Mouse (Mus musculus) frontal cortex, postnatal 10 days (tissue): ENCODE data around the gene Rpap3.

Experiments used
- DNase-seq, 2 experiments: peaks; one replicate each; pipeline ENCODE4 v3.0.0; 2022; ENCODE audit warnings: low spot score in 2 of 2, mixed read lengths in 1 of 2

Rpap3 gene

DNA sequence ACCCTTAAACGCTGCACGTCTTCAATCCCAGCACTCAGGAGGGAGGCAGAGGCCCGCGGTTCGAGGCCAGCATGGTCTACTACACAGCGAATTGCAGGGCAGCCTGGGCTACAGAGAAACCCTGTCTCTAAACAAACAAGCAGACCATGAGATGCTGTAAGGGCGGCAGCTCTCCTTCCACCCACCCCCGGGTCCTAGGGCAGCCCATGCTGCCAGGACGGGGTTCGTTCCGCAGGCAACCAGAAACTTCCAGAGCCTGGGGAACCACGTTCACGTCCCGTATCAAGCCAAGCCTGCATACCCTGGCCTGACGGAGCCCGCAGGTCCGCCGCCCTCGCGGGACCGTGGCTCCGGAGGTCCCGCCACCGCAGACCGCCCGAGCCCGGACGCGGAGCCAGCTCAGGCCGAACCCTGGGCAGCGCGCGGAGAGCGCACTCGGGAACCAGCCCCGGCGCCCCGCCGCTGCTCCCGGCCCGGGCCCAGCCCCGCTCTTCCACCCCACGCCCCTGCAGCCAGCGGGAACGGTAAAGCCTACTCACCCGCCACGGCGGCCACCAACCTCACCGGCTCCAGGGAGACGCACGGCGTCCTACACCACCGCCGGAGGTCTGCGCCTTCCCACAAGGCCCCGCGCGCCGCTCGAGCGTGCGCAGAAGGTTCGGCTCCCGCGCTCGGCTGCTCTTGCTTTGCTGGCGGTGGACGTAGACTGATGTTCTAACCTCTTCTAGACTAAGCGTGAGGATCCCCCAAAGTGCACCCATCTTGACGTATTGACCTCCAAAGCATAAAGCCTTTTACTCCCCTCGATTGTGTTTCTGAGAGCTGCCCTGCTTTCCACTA, at the start of gene Rpap3:
Gene Rpap3, minus strand, starts transcription at position 615 of the 840 bp plus-strand sequence.
- DNase-seq: peak; percentile 54 to 83

DNA sequence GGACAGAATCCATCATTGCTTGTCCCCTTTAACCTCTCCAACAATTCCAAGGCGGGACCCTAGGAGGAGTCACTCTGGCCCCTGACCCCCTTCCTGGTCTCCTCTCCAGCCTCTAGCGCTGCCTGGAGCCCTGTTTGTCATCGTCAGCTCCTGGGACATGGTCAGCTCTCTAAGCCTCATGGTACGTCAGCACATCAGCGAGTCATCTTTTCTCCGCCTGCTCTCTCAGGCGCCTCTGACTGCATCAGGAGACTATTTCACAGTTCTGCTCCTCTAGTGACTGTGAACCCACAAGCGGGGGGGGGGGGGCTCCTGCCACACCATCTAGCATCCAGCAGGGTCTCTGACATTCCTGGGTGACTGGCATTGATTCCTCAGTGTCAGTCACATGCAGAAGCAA, 49.7 kb upstream of the Rpap3 start:
- no peak for DNase-seq

DNA sequence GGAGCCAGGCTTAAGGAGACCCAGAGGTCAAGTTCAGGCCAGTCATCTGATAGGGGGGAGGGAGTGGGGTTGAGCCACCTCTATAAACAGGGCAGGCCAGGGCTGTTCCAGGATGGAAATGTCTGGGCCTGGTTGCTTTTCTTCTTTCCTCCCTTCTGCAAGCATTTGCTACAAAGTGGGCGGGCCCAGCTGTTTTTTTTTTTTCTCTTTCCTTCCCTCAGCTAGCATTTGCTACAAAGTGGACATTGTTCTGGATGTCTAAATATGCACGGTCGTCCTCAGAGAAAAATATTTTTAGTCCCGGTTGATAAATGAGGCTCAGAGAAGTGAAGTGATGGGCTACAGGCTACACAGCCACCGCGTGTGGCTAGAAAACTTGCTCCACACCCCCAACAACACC, 48.9 kb upstream of the Rpap3 start:
- no peak for DNase-seq

DNA sequence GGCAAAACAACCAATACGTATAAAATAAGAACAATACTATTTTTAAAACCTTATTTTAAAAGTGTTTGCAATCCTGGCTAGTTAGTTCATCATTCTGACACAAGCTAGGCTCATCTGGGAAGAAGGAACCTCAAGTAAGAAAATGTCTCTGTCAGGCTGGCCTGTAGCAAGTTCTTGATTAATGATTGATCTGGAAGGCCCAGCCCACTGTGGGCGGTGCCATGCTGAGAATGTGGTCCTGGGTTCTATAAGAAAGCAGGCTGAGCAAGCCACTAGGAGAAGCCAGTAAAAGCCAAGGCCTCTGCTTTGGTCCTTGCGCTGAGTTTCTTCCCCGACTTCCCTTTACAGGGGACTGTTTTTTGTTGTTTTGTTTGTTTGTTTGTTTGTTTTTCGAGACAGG, 46.9 kb upstream of the Rpap3 start:
- DNase-seq: no peak

DNA sequence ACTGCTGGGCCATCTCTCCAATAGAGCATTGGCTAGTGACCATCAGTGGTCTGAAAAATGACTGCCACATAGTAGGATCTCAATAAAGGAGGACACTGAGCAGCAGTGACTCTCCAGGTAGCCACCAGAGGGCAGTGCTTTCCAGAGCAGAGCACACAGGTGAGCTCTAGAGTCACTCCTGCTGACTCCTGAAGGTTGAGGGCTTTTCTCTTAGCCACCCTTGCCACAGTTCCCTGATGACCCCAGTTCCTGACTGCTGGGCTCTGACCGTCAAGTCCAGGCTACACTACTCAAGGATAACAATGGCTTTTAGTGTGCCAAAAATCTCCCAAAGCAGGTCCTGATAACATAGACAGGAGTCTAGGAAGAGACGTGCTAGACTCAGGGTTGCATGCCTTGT, 46.1 kb upstream of the Rpap3 start:
- no peak for DNase-seq

DNA sequence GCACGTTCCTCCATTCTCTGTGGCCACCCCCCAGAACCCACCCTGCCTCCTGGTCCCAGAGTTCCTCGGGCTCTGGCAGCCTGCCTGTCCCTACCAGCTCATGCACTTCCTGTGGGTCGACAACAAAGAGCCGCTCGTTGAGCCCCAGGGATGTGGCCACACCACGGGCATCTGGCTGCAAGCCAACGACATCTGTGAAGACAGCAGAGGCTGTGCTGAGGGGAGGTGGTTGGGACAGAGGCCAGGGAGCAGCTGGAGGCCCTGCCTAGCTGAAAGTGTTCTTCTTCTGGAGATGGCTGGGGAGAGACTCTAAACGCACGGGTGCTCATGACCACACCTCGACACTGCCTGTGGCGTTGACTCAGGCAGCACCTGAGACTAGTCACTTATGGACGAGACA, 45.1 kb upstream of the Rpap3 start:
- DNase-seq: peak; percentile 87 to 91

DNA sequence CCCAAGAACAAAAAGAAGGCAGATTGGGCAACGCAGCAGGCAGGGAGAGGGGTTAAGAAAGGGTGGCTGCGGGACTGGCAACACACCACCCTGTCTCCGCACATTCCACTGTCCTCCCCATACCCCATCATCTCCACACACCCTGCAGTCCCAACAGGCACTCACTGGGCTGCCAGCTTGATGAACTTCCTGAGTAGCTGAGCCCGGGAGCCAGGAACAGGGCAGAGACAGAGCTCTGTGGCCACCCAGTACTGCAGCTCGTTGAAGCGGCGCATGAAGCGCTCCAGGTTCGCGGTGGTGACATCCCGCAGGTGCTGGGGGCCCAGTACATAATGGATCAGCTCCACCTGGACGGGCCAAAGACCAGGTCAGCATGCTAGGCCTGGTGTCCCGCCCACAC, 44.2 kb upstream of the Rpap3 start:
- no peak for DNase-seq

DNA sequence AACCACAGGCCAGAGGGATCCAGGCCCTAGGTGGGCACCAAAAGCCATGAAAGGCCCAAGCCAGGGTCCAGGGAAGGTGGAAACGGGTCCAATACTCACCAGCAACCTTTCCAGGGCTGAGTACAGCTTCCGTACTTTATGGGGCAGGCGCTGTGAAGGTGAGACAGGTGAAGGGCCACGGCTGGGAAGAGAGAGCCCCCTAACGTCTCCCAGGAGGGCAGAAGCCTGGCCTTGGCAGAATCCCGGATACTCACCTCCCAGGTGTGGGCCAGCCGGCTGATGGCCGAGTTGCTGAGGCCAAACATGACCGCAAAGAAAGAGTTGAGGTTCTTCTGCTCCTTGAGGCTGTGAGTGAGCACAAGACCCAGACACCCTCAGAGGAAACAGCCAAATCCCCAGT, 43.8 kb upstream of the Rpap3 start:
- DNase-seq: no peak

DNA sequence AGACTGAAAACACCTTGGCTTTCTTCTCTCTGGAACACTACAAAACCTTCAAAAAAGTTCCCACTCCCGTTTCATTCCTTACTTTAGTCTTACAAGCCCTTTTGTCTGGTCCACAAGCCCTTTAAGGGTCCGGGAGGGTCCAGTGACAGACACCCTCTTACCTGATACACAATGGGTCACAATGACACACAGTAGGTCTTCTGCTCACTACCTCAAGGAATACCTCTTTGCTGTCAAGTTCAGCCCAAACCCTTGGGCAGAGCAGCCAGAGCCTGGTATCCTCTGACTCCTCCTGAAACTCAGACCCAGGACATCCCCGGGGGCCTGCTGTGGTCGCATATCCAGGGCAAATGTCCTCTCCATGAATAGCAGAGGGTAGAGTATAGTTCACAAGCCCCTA, 43.3 kb upstream of the Rpap3 start:
- no peak for DNase-seq

DNA sequence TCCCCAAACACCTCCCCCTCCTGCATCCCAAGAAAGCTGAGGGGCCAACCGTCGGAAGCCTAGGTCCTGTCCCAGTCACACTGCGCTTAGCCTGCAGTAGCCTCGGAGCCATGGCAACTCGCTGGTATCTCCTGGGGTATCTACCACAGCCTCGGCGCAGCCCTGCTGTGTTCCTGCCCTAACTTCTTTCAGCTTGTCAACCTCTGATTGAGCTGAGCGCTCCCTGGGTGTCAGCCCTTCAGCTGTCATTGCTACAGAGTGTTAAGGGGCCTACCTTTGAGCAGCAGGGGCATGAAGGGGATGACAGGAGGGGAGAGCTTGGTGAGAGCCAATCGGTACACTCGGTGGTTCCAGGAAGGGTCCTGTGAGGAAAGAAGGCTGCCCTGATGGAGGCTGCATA, 42.7 kb upstream of the Rpap3 start:
- DNase-seq: no peak

DNA sequence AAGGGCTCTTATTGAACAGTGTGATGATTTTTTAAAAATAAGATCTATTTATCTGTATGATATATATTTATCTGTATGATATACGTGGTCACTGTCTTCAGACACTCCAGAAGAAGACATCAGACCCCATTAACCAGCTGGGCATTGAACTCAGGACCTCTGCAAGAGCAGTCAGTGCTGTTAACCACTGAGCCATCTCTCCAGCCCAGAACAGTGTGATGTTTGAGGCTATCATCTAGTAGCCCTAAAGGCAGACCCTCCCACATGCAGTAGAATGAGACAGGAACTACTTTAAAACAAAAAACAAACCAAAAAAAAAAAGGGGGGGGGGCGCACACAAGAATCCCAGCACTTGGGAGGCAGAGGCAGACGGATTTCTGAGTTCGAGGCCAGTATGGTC, 41.9 kb upstream of the Rpap3 start:
- DNase-seq: no peak

DNA sequence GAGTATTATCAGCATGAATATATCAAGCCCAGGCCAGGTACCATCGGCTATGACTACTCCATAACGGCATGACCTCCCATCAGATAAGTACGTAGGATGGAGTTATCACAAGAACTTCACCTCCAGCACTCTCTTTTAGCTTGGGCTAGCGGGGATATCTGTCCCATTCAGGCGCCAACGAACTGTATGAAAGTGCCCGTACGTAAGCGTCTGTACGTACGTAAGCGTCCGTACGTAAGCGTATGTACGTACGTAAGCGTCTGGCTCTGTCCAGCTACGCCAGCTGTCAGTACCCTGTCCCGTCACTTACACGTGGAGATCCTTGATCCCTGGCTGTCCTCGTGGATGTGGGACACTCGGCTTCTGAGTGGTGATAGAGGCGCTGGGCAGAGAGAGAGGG, 41.1 kb upstream of the Rpap3 start:
- no peak for DNase-seq

DNA sequence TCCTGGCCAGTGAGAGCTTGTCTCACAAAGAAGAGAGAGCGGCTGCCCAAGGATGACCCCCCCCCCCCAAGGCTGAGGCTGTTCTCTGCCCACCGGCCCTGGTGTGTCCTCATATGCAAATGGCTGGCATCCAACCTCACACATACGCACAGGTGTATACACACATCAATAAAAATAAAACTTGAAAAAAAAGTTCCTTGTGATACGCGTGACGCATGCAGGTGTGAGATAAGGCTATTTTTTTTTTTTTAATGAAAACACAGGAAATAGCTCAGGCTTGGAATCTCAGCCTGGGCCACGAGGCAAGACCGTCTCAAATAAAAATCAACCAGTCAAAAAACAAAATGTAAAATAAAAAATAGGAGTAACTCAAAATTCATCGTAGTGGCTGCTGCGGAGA, 40.7 kb upstream of the Rpap3 start:
- no peak for DNase-seq

DNA sequence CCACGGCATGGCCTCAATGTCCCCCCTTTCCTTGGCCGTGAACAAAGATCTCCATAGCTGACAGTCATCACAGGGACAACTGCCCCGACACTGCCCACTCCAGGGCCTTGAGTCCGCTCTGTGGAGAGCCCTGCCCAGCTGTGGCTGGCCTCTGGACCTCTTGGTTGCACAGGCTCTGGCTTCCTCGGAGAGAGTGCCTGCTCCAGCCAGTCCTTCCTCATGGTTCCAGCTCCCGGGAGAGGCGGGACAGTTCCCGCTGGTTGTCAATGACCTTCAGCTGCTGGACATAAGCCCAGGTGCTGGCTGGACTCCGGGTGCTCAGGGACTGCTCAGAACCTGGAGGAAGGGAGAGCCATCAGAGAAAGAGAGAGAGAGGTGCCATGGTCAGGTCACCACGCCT, 39.7 kb upstream of the Rpap3 start:
- no peak for DNase-seq

DNA sequence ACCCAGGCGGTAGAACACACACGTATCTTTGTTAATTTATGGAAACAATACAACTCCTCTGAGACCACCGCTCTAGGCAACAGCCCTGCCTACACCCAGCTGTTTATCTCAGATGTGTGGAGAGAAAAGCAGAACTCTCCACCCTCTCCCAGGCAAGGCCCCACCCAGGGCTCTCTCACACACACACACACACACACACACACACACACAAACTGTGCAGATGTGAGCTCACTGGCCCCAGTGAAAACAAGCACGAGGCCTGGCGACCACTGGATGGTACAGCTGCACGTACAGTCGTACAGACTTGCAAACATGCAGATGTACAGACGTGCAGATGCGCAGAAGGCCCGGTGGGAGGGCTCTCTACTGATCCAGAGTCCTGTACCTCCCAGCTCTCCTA, 39.3 kb upstream of the Rpap3 start:
- DNase-seq: no peak

DNA sequence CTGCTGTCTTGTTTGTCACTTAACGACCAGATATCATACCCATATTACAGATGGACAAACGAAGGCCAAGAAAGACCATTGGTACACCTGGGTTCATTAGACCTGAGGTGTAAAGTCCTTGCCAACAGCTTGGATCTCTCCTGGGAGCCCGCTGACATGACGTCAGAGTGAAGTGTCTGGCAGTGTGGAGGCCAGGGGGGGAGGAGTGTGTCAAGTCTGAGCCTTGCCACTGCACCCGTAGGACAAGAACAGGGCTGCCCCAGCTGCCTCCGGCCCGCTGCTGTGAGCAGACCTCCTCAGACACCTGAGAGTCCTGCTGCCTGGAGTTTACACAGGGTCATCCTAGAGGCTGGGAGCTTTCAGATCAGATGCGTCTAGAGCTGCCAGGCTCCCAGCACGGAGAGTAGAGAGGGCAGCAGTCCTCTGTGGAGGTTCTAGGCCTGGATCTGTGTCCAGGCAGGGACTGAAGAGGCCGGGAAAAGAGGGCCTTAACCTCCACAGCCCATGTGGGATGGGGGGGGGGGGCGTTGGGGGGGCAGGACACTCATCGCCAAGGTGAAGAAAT, 38.4 kb upstream of the Rpap3 start:
- DNase-seq: no peak

DNA sequence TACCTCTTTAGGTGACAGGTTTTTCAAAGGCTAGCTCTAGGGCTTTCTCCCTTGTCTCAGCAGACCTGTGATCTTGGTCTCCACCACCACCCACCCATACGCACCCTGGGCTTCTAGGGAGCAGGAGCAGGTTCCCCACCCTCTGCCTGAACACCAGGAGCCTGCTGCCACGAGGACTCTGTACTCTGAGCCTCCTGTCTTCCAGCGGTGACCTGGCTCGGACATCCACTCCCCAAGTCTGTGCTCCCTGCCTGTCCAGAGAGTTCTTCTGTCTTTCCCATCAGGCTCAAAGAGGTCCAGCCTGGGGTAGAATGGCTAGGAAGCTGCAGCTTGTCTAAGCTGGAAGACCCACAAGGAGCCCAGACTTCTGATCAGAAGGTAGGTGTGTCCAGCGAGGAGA, 37.6 kb upstream of the Rpap3 start:
- DNase-seq: no peak

DNA sequence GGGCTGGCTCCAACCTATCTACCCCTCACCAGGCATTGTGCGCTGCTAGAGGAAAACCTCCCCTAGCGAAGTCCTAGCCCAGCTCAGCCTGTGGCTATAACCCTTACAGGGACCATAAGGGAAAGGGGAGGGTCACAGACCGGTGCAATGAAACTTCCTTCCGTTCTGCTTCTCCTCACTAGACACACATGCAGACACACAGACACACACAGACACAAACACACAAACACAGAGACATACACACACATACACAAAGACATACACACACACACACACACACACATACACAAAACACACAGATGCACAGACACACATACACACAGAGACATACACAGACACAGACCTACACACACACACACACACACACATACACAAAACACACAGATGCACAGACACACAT, 37.0 kb upstream of the Rpap3 start:
- no peak for DNase-seq

DNA sequence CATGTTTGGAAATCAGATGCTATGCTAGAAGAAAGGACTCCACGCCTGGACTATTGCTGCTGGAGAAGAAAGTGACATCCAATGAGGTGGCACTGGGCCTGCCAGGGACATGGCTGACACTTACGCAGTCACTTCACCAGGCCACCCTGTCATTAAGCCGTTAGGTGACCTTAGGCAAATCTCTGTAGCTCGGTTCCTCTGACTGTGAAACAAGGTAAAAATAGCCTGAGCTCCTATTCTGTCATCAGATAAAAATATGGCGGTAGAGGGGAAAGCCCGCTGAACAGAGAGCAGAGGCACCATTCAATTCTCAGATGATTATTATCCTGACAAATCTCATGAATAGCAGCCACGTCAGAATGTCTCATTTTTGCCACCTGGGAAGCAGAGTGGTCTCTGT, 36.4 kb upstream of the Rpap3 start:
- DNase-seq: no peak

DNA sequence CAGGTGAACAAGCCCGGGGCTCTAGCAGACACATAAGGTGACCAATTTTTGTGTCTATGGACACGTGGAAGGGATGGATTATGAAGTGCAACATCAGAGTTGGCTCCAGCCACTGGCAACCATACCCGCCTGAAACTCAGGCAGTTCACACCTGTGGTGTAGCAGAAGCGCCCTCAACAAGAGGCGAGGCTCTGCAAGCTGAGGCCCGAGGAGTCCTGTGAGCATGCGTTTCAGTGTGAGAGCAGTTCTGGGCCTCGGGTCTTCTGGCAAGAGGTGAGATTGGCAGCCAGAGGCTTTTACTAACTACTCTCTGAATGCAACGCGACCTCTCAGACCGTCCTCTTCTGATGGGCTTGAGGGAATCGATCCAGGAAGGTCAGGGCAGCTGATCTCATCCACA, 36.0 kb upstream of the Rpap3 start:
- DNase-seq: no peak

DNA sequence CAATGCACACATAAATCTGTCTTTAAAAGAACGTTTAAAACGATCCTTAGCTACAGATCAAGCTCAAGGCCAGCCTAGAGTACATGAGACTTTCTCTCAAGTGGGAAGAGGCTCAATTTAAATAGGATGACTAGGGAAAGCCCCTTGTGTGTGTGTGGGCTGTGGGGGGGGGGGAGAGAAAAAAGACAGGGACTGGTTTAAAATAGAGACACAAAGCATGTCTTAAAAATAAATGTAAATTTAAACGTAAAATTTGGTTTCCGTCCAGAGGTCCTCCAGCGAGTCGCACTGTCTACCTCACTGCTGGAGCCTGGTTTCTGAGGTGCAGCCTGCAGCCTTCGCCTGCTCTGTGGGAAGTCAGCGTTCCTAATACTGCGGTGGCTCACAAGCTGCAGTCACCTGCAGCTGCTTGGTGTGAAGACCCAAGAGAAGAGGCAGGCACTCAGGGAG, 34.7 kb upstream of the Rpap3 start:
- no peak for DNase-seq

DNA sequence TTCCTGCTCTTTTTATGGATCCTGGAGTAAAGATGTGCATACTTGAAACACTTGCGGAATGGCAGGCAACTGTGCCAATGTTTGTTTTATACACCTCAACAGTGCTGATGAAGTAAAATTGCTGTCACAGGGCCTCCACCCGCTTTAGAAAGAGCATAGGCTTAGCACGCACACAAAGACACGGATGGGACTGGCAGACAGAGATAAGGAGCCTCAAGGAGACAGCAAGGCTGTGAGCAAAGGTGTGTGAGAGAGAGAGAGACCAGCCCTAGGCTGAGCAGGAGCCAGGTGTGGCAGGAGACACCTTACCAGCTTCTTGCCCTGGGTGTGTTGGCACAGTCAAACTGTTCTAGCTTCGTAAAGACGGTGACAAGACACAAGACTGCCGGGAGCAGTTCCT, 33.3 kb upstream of the Rpap3 start:
- no peak for DNase-seq

DNA sequence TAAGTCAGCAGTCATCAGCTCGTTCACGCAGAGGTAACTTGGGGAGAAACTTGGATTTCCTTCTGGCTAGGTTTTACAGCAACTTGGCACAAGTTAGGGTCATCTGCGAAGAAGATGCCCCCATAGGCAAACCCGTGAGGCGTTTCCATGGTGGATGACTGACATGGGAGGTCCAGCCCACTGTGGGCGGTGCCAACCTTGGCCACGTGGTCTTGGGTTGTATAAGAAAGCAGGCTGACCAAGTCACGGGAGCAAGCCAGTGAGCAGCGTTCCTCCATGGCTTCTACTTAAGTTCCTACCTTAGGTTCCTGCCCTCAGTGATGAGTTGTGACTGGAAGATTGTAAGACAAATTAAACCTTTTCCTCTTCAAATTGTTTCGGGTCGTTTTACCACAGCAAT, 26.4 kb upstream of the Rpap3 start:
- DNase-seq: no peak

DNA sequence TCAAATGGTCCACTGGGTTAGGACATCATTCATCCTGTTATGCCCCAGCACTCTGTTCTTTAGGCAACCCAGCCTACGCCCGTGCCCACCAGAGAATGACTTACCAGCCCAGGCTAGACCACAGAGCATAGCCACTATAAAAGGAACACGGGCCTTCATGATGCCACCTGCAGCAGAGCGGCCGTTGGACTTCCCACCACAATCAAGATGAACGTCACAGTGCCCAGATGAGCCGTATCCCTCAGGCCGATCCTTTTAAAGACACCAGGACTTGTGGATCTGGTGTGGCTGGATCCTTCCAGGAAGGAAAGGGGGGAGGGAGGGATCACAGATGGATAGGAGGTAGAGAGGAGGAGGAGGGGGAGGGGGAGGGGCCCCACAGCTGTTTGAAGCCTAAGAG, 25.5 kb upstream of the Rpap3 start, which contains the start of gene Endou:
Gene Endou, minus strand, starts transcription at position 229 of the 400 bp plus-strand sequence.
- DNase-seq: no peak
